Mouse (Mus musculus): ENCODE results near the gene Gm20518. TPM values are rescaled to one million over a fixed set of nuclear protein-coding genes. Genes with fewer than 3 reads are reported as not detected.
A peak's percentile ranks its signal among the peaks of the same experiment; 100 is the strongest.

Gm20518 gene
- 0.35 and 0.60 TPM in 2 replicates for polyA plus RNA-seq (2016; fragmentation: Nextera tagmentation; extraction: Ambion mirVana)

- peak within 1 kb of the TSS; percentile 91 for H3K4me3 ChIP-seq
- H3K27me3 ChIP-seq (ENCODE audit: low read depth, poor library complexity, severe bottlenecking): no peaks in the 10 kb centered on the region
- H3K27ac ChIP-seq (replicated peaks): peak within 1 kb of the TSS; percentile 98
- DNase-seq (ENCODE audit: low spot score): peak; percentile 100
- H3K4me1 ChIP-seq: peaks cover 27% of the 10 kb centered on the region
- H3K36me3 ChIP-seq: peaks cover 5% of the 10 kb centered on the region
- H3K9me3 ChIP-seq (replicated peaks): no peaks in the 10 kb centered on the region
- under 1% methylated on average over 38 of the region's 38 CpGs for WGBS
These were observed at the start of gene Gm20518 for GRCm38 (mm10) chr16:17891567-17891959. Gene Gm20518 (minus strand): TSS chr16:17891671.

GRCm38 (mm10) chr16:17939255-17939751 is 47.8 kb upstream of the Gm20518 start:
- Histone ChIP-seq H3K9me3 (replicated peaks) (no peaks in the 10 kb centered on the region), H3K36me3 (no peaks in the 10 kb centered on the region), H3K4me1 (peaks cover 6% of the 10 kb centered on the region), H3K4me3 (no peak overlapping the region), H3K27ac (replicated peaks) (no peak overlapping the region), H3K27me3 (ENCODE audit: low read depth, poor library complexity, severe bottlenecking) (peaks cover 25% of the 10 kb centered on the region)
- 63% methylated on average over 9 of the region's 9 CpGs for WGBS
- DNase-seq (ENCODE audit: low spot score): no peak

GRCm38 (mm10) chr16:17938821-17939220 is 47.4 kb upstream of the Gm20518 start:
- peak; percentile 62 for DNase-seq (ENCODE audit: low spot score)
- H3K27me3 ChIP-seq (ENCODE audit: low read depth, poor library complexity, severe bottlenecking): peaks cover 28% of the 10 kb centered on the region
- peaks cover 6% of the 10 kb centered on the region for H3K4me1 ChIP-seq
- H3K36me3 ChIP-seq: no peaks in the 10 kb centered on the region
- no peak overlapping the region for H3K4me3 ChIP-seq
- no peak overlapping the region; the same call in 1 of the 2 replicates for H3K27ac ChIP-seq (replicated peaks)
- H3K9me3 ChIP-seq (replicated peaks): no peaks in the 10 kb centered on the region
- 10% methylated on average over 7 of the region's 7 CpGs for WGBS

GRCm38 (mm10) chr16:17938187-17938586 is 46.7 kb upstream of the Gm20518 start:
- no peaks in the 10 kb centered on the region for H3K36me3 ChIP-seq
- no peak for DNase-seq (ENCODE audit: low spot score)
- WGBS: 82% methylated on average over 7 of the region's 7 CpGs
- H3K27me3 ChIP-seq (ENCODE audit: low read depth, poor library complexity, severe bottlenecking): peaks cover 32% of the 10 kb centered on the region
- H3K4me3 ChIP-seq: no peak overlapping the region
- H3K27ac ChIP-seq (replicated peaks): no peak overlapping the region
- peaks cover 6% of the 10 kb centered on the region for H3K4me1 ChIP-seq
- no peaks in the 10 kb centered on the region for H3K9me3 ChIP-seq (replicated peaks)

- no peaks in the 10 kb centered on the region for H3K9me3 ChIP-seq (replicated peaks)
- H3K4me3 ChIP-seq: no peak overlapping the region
- peaks cover 6% of the 10 kb centered on the region for H3K4me1 ChIP-seq
- WGBS: 84% methylated on average over 10 of the region's 10 CpGs
- H3K36me3 ChIP-seq: no peaks in the 10 kb centered on the region
- H3K27me3 ChIP-seq (ENCODE audit: low read depth, poor library complexity, severe bottlenecking): peaks cover 32% of the 10 kb centered on the region
- DNase-seq (ENCODE audit: low spot score): no peak
- no peak overlapping the region for H3K27ac ChIP-seq (replicated peaks)
These were observed 45.3 kb upstream of the Gm20518 start for GRCm38 (mm10) chr16:17936776-17937175.

GRCm38 (mm10) chr16:17934445-17934910 is 43.0 kb upstream of the Gm20518 start:
- Histone ChIP-seq H3K4me1 (peaks cover 9% of the 10 kb centered on the region), H3K9me3 (replicated peaks) (no peaks in the 10 kb centered on the region), H3K27ac (replicated peaks) (no peak overlapping the region), H3K4me3 (no peak overlapping the region), H3K36me3 (no peaks in the 10 kb centered on the region), H3K27me3 (ENCODE audit: low read depth, poor library complexity, severe bottlenecking) (peaks cover 38% of the 10 kb centered on the region)
- no peak for DNase-seq (ENCODE audit: low spot score)
- 73% methylated on average over 3 of the region's 3 CpGs for WGBS

GRCm38 (mm10) chr16:17933594-17934444 is 42.3 kb upstream of the Gm20518 start:
- Histone ChIP-seq H3K27ac (replicated peaks) (no peak overlapping the region), H3K36me3 (no peaks in the 10 kb centered on the region), H3K4me3 (no peak overlapping the region), H3K9me3 (replicated peaks) (no peaks in the 10 kb centered on the region), H3K27me3 (ENCODE audit: low read depth, poor library complexity, severe bottlenecking) (peaks cover 38% of the 10 kb centered on the region), H3K4me1 (peaks cover 11% of the 10 kb centered on the region)
- no peak for DNase-seq (ENCODE audit: low spot score)
- WGBS: 74% methylated on average over 9 of the region's 9 CpGs

- H3K27me3 ChIP-seq (ENCODE audit: low read depth, poor library complexity, severe bottlenecking): peaks cover 24% of the 10 kb centered on the region; the same call in 1 of the 2 replicates
- H3K27ac ChIP-seq (replicated peaks): no peak overlapping the region
- 78% methylated on average over 5 of the region's 5 CpGs for WGBS
- H3K9me3 ChIP-seq (replicated peaks): no peaks in the 10 kb centered on the region
- no peaks in the 10 kb centered on the region for H3K36me3 ChIP-seq
- H3K4me3 ChIP-seq: no peak overlapping the region
- DNase-seq (ENCODE audit: low spot score): peak; percentile 10
- H3K4me1 ChIP-seq: peaks cover 26% of the 10 kb centered on the region
These were observed 40.5 kb upstream of the Gm20518 start for GRCm38 (mm10) chr16:17931906-17932460.

- peaks cover 29% of the 10 kb centered on the region; the same call in 1 of the 2 replicates for H3K27me3 ChIP-seq (ENCODE audit: low read depth, poor library complexity, severe bottlenecking)
- no peak overlapping the region for H3K4me3 ChIP-seq
- H3K36me3 ChIP-seq: peaks cover 19% of the 10 kb centered on the region
- H3K4me1 ChIP-seq: peaks cover 36% of the 10 kb centered on the region
- WGBS: 67% methylated on average over 2 of the region's 2 CpGs
- no peaks in the 10 kb centered on the region for H3K9me3 ChIP-seq (replicated peaks)
- H3K27ac ChIP-seq (replicated peaks): no peak overlapping the region; the same call in 1 of the 2 replicates
- DNase-seq (ENCODE audit: low spot score): no peak
These were observed 38.2 kb upstream of the Gm20518 start for GRCm38 (mm10) chr16:17929631-17930030.

- H3K4me1 ChIP-seq: peaks cover 36% of the 10 kb centered on the region
- no peaks in the 10 kb centered on the region for H3K9me3 ChIP-seq (replicated peaks)
- H3K27ac ChIP-seq (replicated peaks): peak overlapping the region; percentile 90
- peaks cover 29% of the 10 kb centered on the region; the same call in 1 of the 2 replicates for H3K27me3 ChIP-seq (ENCODE audit: low read depth, poor library complexity, severe bottlenecking)
- no peak for DNase-seq (ENCODE audit: low spot score)
- peak overlapping the region; percentile 81 for H3K4me3 ChIP-seq
- H3K36me3 ChIP-seq: peaks cover 23% of the 10 kb centered on the region
- WGBS: 14% methylated on average over 2 of the region's 2 CpGs
These were observed 37.7 kb upstream of the Gm20518 start for GRCm38 (mm10) chr16:17929211-17929610.

GRCm38 (mm10) chr16:17928627-17929104 is 37.2 kb upstream of the Gm20518 start:
- Histone ChIP-seq H3K4me3 (peak overlapping the region; percentile 81), H3K27ac (replicated peaks) (peak overlapping the region; percentile 90), H3K9me3 (replicated peaks) (no peaks in the 10 kb centered on the region), H3K4me1 (peaks cover 39% of the 10 kb centered on the region), H3K36me3 (peaks cover 23% of the 10 kb centered on the region), H3K27me3 (ENCODE audit: low read depth, poor library complexity, severe bottlenecking) (peaks cover 25% of the 10 kb centered on the region; the same call in 1 of the 2 replicates)
- peak; percentile 82 for DNase-seq (ENCODE audit: low spot score)
- under 1% methylated on average over 9 of the region's 9 CpGs for WGBS

- peak within 1 kb of the TSS; percentile 90 for H3K27ac ChIP-seq (replicated peaks)
- under 1% methylated on average over 47 of the region's 47 CpGs for WGBS
- H3K4me1 ChIP-seq: peaks cover 43% of the 10 kb centered on the region
- H3K4me3 ChIP-seq: peak within 1 kb of the TSS; percentile 81
- H3K9me3 ChIP-seq (replicated peaks): no peaks in the 10 kb centered on the region
- H3K36me3 ChIP-seq: peaks cover 23% of the 10 kb centered on the region
- peaks cover 22% of the 10 kb centered on the region; the same call in 1 of the 2 replicates for H3K27me3 ChIP-seq (ENCODE audit: low read depth, poor library complexity, severe bottlenecking)
- peak; percentile 89 for DNase-seq (ENCODE audit: low spot score)
These were observed 36.7 kb upstream of the Gm20518 start, which contains the start of gene Slc25a1 for GRCm38 (mm10) chr16:17928087-17928580. Gene Slc25a1 (minus strand): TSS chr16:17928219.

Data from midbrain, embryonic 10.5 days (tissue).